Mouse (Mus musculus): ENCODE results near the gene Lce1k.

Lce1k gene

DNA sequence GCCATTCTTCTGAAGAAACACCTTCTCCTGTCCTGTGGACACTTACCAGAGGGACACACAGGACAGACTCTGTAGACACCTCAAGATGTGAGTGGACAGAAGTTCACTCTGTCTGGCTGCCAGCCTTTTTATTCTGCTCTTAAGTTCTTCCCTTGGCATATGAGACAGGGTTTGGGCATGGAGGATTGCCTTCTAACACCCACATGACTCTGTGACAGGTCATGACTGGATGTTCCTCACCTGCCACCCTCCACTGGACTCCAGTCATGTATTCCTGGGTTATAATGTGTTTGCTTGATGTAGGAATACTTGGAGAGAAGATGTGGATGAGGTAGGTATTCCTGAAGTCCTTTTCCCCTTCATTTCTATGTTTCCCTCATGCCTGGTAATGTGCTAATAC lies at the start of gene Lce1k:
Gene Lce1k (minus strand): TSS at position 101 of the 400 bp plus-strand sequence.
- DNase-seq (ENCODE audit: low read depth, low spot score) = no peak

DNA sequence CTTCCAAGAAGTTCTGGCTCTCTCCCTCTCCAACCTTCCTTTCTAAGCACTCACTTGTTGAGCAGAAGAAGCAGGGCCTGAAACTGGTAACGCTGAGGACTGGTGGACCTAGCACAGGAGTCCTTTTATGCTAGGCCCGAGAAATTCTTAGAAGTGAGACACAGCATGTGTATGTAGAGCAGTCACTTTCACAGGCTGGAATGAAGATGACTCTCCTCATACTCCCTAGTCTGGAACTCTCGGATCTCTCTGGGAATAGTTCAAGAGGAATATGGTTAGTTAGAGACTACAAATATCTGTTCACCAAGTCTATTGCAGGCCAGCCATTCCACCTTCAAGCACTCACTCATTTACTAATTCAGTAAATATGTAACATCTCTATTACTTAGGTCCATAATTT lies 43.5 kb upstream of the Lce1k start, which contains the start of gene Lce1l:
Gene Lce1l (minus strand): TSS at position 101 of the 400 bp plus-strand sequence.
- DNase-seq (ENCODE audit: low read depth, low spot score) = no peak

DNA sequence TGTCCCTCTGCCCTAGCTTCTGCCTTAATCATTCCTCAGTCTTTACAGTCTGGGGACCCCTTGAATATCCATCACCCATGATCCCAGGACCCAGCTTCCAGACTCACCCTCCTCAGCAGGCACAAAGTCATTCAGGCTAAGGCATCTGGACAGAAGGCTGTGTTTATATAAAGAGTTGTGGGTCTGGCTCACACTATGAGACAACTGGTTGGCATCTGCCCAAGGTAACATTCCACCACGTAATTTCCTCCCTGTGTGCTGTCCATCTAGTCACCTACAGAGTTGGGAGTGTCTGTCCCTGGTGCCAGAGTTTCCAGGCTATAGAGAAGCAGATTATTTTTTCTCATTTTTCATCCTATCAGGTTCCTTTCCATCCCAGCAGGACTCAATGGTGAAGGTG lies 19.4 kb upstream of the Lce1k start, which contains the start of gene Kprp:
Gene Kprp (minus strand): TSS at position 140 of the 400 bp plus-strand sequence.
- no peak for DNase-seq (ENCODE audit: low read depth, low spot score)

DNA sequence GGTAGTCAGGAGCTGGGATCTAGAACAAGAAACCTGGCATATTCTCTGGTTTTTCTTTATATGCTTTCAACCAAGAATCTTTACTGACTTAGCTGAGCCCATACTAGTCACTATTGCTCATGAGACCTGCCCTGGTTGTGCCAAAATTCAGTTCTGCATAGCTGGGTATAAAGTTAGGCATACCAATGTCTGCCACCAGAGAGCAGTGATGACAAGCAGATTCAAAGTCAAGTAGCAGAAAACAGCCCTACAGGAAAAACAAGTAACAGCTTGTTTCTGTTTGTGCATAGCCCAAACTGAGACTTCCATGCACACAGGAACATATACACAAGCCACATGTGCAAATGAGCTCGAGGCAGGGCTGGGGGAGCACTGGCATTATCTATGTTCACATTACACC lies 18.1 kb upstream of the Lce1k start:
- DNase-seq (ENCODE audit: low read depth, low spot score) = no peak

DNA sequence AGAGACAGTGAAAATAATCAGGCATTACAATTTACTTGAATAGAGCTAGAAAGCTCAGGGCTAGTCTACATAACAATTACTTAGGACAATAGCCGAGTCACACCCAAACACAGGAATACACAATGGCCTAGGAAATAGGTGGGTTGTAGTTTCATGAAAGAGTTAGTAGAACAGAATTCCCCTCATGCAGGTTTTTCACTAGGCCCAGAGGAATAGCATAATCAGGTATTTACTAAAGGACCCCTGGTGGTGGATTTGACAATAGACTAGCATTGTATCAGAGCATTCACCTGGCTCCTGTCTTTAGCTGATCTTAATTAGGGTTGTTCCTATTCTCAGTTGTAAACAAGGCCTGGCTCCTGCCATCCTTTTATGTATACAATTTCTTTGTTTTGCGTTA lies 8.3 kb upstream of the Lce1k start:
- DNase-seq (ENCODE audit: low read depth, low spot score) = peak; percentile 9

DNA sequence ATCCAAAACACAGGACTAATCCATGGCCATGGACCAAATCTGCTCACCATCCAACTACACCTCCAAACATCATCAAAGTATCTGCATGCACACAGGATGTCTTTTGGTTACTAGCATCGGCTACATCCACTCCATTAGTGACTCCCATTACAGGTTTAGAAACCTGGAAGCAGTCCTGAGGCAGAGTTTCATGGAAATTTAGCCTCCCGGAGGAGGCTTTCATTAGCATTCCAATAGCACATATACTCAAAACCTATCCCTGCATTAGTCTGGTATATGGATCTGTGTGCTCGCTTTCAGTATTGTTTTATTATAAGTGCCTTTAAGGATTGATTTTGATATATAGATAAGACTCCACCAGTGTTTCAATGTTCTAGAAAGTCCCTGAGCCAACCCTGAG lies 7.9 kb upstream of the Lce1k start:
- no peak for DNase-seq (ENCODE audit: low read depth, low spot score)

DNA sequence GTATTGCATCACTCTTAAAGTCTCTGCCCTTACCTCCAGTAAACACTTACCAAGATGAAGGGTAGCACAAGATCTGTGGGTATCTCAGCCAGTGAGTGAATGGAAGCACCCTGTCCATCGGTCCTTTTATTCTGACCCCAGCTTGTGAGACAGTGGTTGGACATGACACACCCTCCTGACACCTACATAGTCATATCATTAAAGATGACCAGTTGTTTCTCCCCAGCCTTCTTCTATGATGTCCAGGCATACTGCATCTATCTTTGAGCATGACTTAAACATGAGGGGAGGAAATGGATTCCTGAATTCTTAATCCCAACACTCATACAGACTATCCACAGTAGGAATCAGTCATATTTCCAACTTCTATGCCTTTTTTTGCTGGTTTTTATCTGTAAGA lies 17.3 kb downstream of the Lce1k start, which contains the start of gene Lce1j:
Gene Lce1j (minus strand): TSS at position 101 of the 400 bp plus-strand sequence.
- DNase-seq (ENCODE audit: low read depth, low spot score) = no peak

DNA sequence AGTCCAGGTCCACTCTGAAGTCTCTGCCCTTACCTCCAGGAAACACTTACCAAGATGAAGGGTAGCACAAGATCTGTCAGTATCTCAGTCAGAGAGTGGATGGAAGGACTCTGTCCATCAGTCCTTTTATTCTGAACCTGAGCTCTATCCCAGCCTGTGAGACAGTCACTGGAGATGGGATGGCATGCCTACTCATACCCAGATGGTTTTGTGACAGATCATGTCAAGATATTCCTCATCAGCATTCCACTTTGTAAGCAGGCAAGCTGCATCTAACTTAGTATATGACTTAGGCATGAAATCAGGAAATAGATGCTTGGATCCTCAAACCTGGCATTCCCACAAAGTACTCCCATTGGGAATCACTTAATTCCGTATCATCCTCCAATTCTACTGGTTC lies 28.9 kb downstream of the Lce1k start, which contains the start of gene Lce1i:
Gene Lce1i (minus strand): TSS at position 101 of the 400 bp plus-strand sequence.
- DNase-seq (ENCODE audit: low read depth, low spot score) = no peak

DNA sequence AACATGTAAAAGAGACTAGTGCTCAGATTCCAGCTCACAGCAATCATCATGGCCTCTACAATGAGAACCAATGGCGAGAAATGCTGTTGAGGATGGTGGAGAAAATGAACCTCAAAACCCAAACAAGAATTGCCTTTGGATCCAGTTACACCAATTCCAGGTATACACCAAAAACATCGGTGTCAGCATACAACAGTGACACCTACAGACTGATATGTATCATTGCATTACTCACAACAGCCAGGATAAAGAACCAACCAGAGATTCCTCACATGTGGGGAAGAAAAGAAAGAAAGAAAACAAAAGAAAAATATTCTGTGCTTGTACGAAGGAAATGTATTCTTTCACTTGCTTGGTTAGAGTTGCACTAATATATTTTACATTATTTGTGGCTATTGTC lies 36.1 kb downstream of the Lce1k start:
- no peak for DNase-seq (ENCODE audit: low read depth, low spot score)

DNA sequence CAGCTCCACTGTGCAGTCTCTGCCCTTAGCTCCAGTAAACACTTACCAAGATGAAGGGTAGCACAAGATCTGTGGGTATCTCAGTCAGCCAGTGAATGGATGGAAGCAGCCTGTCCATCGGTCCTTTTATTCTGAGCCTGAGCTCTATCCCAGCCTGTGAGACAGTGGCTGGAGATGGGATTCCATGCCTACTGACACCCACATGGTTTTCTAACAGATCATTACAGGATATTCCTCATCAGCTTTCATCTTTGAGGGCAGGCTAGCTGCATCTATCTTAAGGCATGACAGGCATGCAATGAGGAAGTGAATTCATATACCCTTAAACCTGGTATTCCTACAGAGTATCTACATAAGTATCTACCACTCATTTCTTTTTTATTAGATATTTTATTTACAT lies 42.7 kb downstream of the Lce1k start, which contains the start of gene Lce1h:
Gene Lce1h (minus strand): TSS at position 101 of the 400 bp plus-strand sequence.
- DNase-seq (ENCODE audit: low read depth, low spot score) = no peak

Data from WW6 (cell line).